Mouse (Mus musculus) liver, adult 2 months (tissue): Measurements from ENCODE around the gene Cars. TPM values are rescaled to one million over a fixed set of nuclear protein-coding genes. Genes with fewer than 3 reads are reported as not detected.
A peak's percentile ranks its signal among the peaks of the same experiment; 100 is the strongest.
"Not testable (repeated sequence)": the region's sequence is repeated elsewhere in the genome, so short reads cannot be mapped to it uniquely, and the experiment has no call there.

ENCODE experiments used
- DNase-seq: peaks from one replicate; pipeline ENCODE4 v3.0.0-alpha.2; 2011; ENCODE audit warnings: low read depth, low spot score; ENCODE audit errors: extremely low read depth
- H3K27ac ChIP-seq: fragments of 200-500 bp; replicated peaks from 2 replicates; pipeline ENCODE4 v1.5.1; 2012; ENCODE audit warnings: low read depth, mild to moderate bottlenecking, control low read depth, inconsistent platforms, low read length; ENCODE audit not compliant: insufficient read depth
- H3K27me3 ChIP-seq: fragments of 200-500 bp; 2 replicates; pipeline ENCODE4 v1.6.1; 2012; ENCODE audit warnings: mild to moderate bottlenecking, moderate library complexity, low read length, inconsistent platforms; ENCODE audit not compliant: control insufficient read depth, insufficient read depth
- H3K36me3 ChIP-seq: fragments of 200-500 bp; 2 replicates; pipeline ENCODE4 v1.6.1; 2012; ENCODE audit warnings: low read length, inconsistent platforms; ENCODE audit not compliant: control insufficient read depth, insufficient read depth
- H3K4me1 ChIP-seq: fragments of 200-500 bp; 2 replicates; pipeline ENCODE4 v1.6.1; 2011; ENCODE audit warnings: low read length; ENCODE audit not compliant: control insufficient read depth, insufficient read depth
- H3K4me3 ChIP-seq: fragments of 200-500 bp; 2 replicates; pipeline ENCODE4 v1.5.1; 2011; ENCODE audit warnings: low read depth, mild to moderate bottlenecking, control low read depth, low read length, moderate library complexity; ENCODE audit not compliant: insufficient read depth
- H3K79me2 ChIP-seq: fragments of 200-500 bp; 2 replicates; pipeline ENCODE4 v1.6.1; 2012; ENCODE audit warnings: inconsistent platforms, mild to moderate bottlenecking, low read length, moderate library complexity; ENCODE audit not compliant: control insufficient read depth, insufficient read depth
- H3K9ac ChIP-seq: fragments of 200-500 bp; 2 replicates; pipeline ENCODE4 v1.6.1; 2012; ENCODE audit warnings: low read depth, mild to moderate bottlenecking, control low read depth, inconsistent platforms, low read length
- CTCF ChIP-seq: fragments of 200-500 bp; IDR thresholded peaks from 2 replicates; pipeline ENCODE4 v1.5.1; 2011; ENCODE audit warnings: low read depth, low read length, control low read depth
- POLR2A ChIP-seq: fragments of 200-500 bp; IDR thresholded peaks from 2 replicates; pipeline ENCODE4 v1.6.1; 2011; ENCODE audit warnings: low read length, control low read depth; ENCODE audit not compliant: insufficient read depth; ENCODE audit errors: extremely low read depth
- WGBS: fragments of 180-500 bp; shearing (Covaris S2); methylation state at CpG from one replicate; pipeline ENCODE4 v1.1.7; 2018; 5-methylcytosine and 5-hydroxymethylcytosine counted together
- polyA plus RNA-seq: library from polyadenylated mRNA; depleted of rRNA; stranded (reverse); fragments of >200 nt; gene quantifications from 2 replicates; pipeline ENCODE4 v1.2.3, GENCODE M21; 2012; rRNA removed
- total RNA-seq: library from RNA; depleted of rRNA; stranded (reverse); fragments of >200 nt; gene quantifications from 2 replicates; pipeline ENCODE4 v1.2.3, GENCODE M21; 2014; rRNA removed

Gene Cars
- total RNA-seq: 13.6 and 17.9 TPM in 2 replicates
- polyA plus RNA-seq: 15.2 and 20.0 TPM in 2 replicates

GRCm38 (mm10) chr7:143599428-143600230 lies at the start of gene Cars:
TSS of gene Cars (minus strand) at chr7:143600090.
- peak within 1 kb of the TSS; percentile 91 for H3K4me3 ChIP-seq
- H3K27me3 ChIP-seq: no peaks in the 10 kb centered on the region
- whole genome bisulfite sequencing: under 1% methylated on average over 35 of the region's 35 CpGs
- peaks cover 11% of the 10 kb centered on the region for H3K4me1 ChIP-seq
- no peak for TF ChIP-seq CTCF
- peak; percentile 52; the same call in 1 of the 2 replicates for TF ChIP-seq POLR2A
- H3K27ac ChIP-seq: peak within 1 kb of the TSS; percentile 72
- peaks cover 19% of the 10 kb centered on the region; the same call in 1 of the 2 replicates for H3K79me2 ChIP-seq
- DNase-seq: peak; percentile 93
- H3K9ac ChIP-seq: peak within 1 kb of the TSS; percentile 91
- H3K36me3 ChIP-seq: no peaks in the 10 kb centered on the region

DNA sequence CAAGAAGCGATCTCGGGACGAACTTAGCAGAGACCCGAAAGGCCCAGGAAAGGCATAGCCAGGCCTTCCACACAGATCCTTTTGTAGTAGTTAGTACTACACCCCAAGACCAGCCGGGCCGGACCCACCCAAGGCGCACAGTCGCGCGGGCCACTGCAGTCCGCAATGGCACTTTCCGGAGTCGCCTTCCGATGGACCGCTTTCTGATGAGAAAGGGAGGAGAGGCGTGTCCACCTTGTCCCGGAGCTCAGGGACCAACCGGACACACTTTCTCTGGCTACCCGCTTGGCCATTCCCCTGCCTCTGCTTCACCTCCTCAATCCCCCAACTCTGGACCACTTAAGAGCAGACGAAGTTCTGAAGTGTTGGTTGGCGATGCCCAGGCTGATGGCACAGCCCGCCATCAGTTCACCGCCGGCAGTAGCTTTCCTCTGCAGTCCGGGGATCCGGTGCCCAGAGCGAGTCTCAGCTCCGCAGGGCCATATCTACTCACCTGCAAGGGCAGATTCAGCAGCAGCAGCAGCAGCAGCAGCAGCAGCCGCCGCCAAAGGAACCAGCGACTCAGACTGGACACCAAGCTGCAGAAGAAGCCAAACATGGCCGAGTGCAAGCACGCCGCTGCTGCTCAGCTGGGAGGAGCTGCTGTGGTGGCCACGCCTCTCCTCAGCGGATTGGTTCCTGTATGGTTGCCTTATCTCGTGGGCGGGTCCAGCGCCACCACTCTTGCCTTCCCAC lies 49.3 kb upstream of the Cars start, which contains the start of gene Tnfrsf22:
Gene Tnfrsf22 (minus strand): TSS at position 628 of the 735 bp plus-strand sequence.
- Histone ChIP-seq H3K27ac (no peak within 1 kb of the TSS), H3K4me1 (no peaks in the 10 kb centered on the region; the same call in 1 of the 2 replicates), H3K27me3 (no peaks in the 10 kb centered on the region), H3K4me3 (peak within 1 kb of the TSS; percentile 73), H3K79me2 (no peaks in the 10 kb centered on the region), H3K36me3 (no peaks in the 10 kb centered on the region), H3K9ac (peak within 1 kb of the TSS; percentile 22; the same call in 1 of the 2 replicates)
- TF ChIP-seq CTCF (no peak), POLR2A (no peak)
- whole genome bisulfite sequencing: 6% methylated on average over 39 of the region's 39 CpGs
- peak; percentile 70 for DNase-seq

- not testable (repeated sequence) for H3K4me1 ChIP-seq, H3K9ac ChIP-seq, H3K4me3 ChIP-seq, DNase-seq, H3K27me3 ChIP-seq, H3K79me2 ChIP-seq, H3K27ac ChIP-seq, H3K36me3 ChIP-seq
- WGBS: 96% methylated on average over 2 of the region's 2 CpGs
Observed at GRCm38 (mm10) chr7:143643949-143644348, 44.1 kb upstream of the Cars start.

DNA sequence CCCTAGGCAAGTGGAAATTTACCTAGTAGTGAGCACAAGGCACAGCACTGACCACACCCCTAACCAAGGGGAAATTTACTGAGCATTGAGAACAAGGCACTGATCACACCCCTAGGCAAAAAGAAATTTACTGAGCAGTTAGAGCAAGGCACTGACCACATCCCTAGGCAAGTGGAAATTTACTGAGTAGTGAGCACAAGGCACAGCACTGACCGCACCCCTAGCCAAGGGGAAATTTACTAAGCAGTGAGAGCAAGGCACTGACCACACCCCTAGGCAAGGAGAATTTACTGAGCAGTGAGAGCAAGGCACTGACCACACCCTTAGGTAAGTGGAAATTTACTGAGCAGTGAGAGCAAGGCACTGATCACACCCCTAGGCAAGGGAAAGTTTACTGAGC lies 36.8 kb upstream of the Cars start:
- no peak for TF ChIP-seq POLR2A
- TF ChIP-seq CTCF: no peak
- 97% methylated on average over 1 of the region's 1 CpGs for WGBS
- no peak overlapping the region for H3K27ac ChIP-seq

GRCm38 (mm10) chr7:143631503-143631902 lies 31.6 kb upstream of the Cars start:
- no peak overlapping the region for H3K27ac ChIP-seq
- H3K79me2 ChIP-seq: no peaks in the 10 kb centered on the region
- WGBS: 80% methylated on average over 2 of the region's 2 CpGs
- H3K4me3 ChIP-seq: no peak overlapping the region
- H3K4me1 ChIP-seq: no peaks in the 10 kb centered on the region
- TF ChIP-seq POLR2A: no peak
- TF ChIP-seq CTCF: no peak
- no peaks in the 10 kb centered on the region for H3K27me3 ChIP-seq
- no peak overlapping the region for H3K9ac ChIP-seq
- H3K36me3 ChIP-seq: no peaks in the 10 kb centered on the region
- no peak for DNase-seq

More for the DNA sequence above, 36.8 kb upstream of the Cars start:
- no peaks in the 10 kb centered on the region for H3K36me3 ChIP-seq
- no peaks in the 10 kb centered on the region for H3K79me2 ChIP-seq
- no peak for DNase-seq
- no peak overlapping the region for H3K4me3 ChIP-seq
- H3K9ac ChIP-seq: no peak overlapping the region
- no peaks in the 10 kb centered on the region for H3K27me3 ChIP-seq
- H3K4me1 ChIP-seq: no peaks in the 10 kb centered on the region
